Mouse (Mus musculus): ENCODE results near the gene Sod3.

DNA sequence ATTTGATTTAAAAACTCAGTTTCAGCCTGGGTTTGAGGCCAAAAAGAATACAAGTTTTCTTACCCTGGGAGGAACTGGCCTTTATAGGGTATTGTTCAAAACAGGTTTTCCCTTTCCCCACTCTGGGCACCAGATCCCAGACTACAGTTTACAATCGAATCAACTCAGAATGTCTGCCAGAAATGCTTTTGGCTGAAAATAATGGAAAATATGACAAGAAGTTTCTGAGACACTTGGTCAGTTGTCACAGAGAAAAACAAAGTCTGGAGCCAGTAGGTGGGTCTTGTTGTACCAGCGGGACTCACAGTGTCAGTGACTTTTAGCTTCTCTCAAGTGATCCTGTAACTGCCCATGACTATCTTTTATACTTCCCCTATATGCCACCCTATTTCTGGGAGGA lies 13.1 kb upstream of the Sod3 start:
- TF ChIP-seq EP300 (IDR thresholded peaks at IDR 0.05; ENCODE audit: low read depth), result no peak
- TF ChIP-seq CTCF (IDR thresholded peaks at IDR 0.05; ENCODE audit: low read depth), result no peak

All from liver, embryonic 14.5 days (tissue).